In the genomic region with DNA sequence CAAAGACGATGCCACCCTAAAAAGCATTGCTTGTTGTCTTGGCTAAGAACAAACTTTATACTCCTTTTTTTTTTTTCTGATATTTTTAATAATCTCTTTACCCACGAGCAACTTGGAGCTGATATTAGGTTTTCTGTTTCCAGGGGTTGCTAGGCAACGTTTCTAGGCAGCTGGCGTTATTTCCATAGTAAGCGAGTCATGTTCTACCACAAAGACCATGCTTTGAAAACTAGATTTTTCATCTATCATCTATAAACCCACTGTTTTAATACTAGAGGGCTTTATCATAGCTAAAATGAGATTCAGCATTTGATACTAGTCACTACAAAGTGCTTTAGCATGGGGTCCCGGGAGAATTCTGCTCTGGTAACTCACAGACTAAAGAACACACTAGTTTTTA, we compare ENCODE assay signal across 18 mouse cellular contexts.
DNase-seq lines count a peak whose midpoint lies in the region; ATAC-seq lines count a peak whose summit lies in the region.
"Had no signal": no experiment of that assay in that cellular context is flagged by ENCODE, and none has a peak within 500 bp of the region (broad histone marks: within the 10 kb centered on the region; RNA-seq: fewer than 3 reads in every experiment).

No protein-coding gene starts in this region.

- no peaks in the 10 kb centered on the region for H3K9me3 ChIP-seq in embryonic facial prominence, embryonic 14.5 days (ENCODE audit: control insufficient read depth, low read length)
- no peaks in the 10 kb centered on the region for H3K9me3 ChIP-seq in embryonic facial prominence, embryonic 10.5 days
- H3K9me3 ChIP-seq: heart, embryonic 13.5 days; kidney, embryonic 15.5 days; limb, embryonic 13.5 days; stomach, embryonic 15.5 days had no signal

- no peak for ATAC-seq in embryonic facial prominence, embryonic 14.5 days (ENCODE audit: low read depth)
- ATAC-seq: intestine, embryonic 16.5 days had no signal

- no peaks in the 10 kb centered on the region for H3K27me3 ChIP-seq in embryonic facial prominence, embryonic 14.5 days (replicated peaks; ENCODE audit: control insufficient read depth, insufficient read depth, low read length)
- no peaks in the 10 kb centered on the region for H3K27me3 ChIP-seq in embryonic facial prominence, embryonic 10.5 days (replicated peaks; ENCODE audit: low read depth, poor library complexity, severe bottlenecking)
- H3K27me3 ChIP-seq: heart, embryonic 13.5 days; kidney, embryonic 15.5 days; limb, embryonic 13.5 days; stomach, embryonic 15.5 days had no signal

- peak; percentile 15 for DNase-seq in embryonic facial prominence, embryonic 14.5 days (ENCODE audit: low spot score)
- no peak for DNase-seq in embryonic facial prominence, embryonic 10.5 days (ENCODE audit: low spot score)
- peak; percentile 45 to 80 for DNase-seq in layer of hippocampus, adult 18-20 months (ENCODE audit: low spot score in 2 of 2)
- DNase-seq in layer of hippocampus, adult 9-10 months (ENCODE audit: low spot score) = no peak
- DNase-seq in right cerebral cortex, adult 18-20 months = peak; percentile 19
- DNase-seq in right cerebral cortex, postnatal 4 days = no peak
- peak; percentile 21 to 78 for DNase-seq in layer of hippocampus, postnatal 14 days (ENCODE audit: low spot score in 2 of 2)
- DNase-seq in kidney, postnatal 25 days = no peak
- DNase-seq: adrenal gland, adult 8-10 months; cerebellum, adult 18-20 months; heart, postnatal 4 days; lung, postnatal 14 days; thymus, adult 2 months had no signal

- H3K4me1 ChIP-seq in embryonic facial prominence, embryonic 14.5 days (ENCODE audit: control insufficient read depth, insufficient read depth, low read length) = 0 out of 2 replicates have a peak, but pooled peaks cover 3% of the 10 kb centered on the region
- H3K4me1 ChIP-seq in embryonic facial prominence, embryonic 10.5 days = peaks cover 4% of the 10 kb centered on the region; the same call in 1 of the 2 replicates
- H3K4me1 ChIP-seq: heart, embryonic 13.5 days; kidney, embryonic 15.5 days; limb, embryonic 13.5 days; stomach, embryonic 15.5 days had no signal

- no peak overlapping the region for H3K4me3 ChIP-seq in embryonic facial prominence, embryonic 14.5 days (ENCODE audit: low read depth, low read length)
- no peak overlapping the region for H3K4me3 ChIP-seq in embryonic facial prominence, embryonic 10.5 days
- H3K4me3 ChIP-seq: heart, embryonic 13.5 days; kidney, embryonic 15.5 days; limb, embryonic 13.5 days; stomach, embryonic 15.5 days had no signal

- no peak overlapping the region for H3K9ac ChIP-seq in embryonic facial prominence, embryonic 14.5 days (ENCODE audit: low read depth, low read length)
- H3K9ac ChIP-seq: heart, embryonic 13.5 days; kidney, embryonic 15.5 days; limb, embryonic 13.5 days; stomach, embryonic 15.5 days had no signal

- WGBS in embryonic facial prominence, embryonic 14.5 days = 72% methylated on average over 6 of the region's 6 CpGs
- 85% methylated on average over 6 of the region's 6 CpGs for WGBS in embryonic facial prominence, embryonic 10.5 days

- no peak overlapping the region for H3K27ac ChIP-seq in embryonic facial prominence, embryonic 14.5 days (replicated peaks; ENCODE audit: low read depth, low read length)
- no peak overlapping the region for H3K27ac ChIP-seq in embryonic facial prominence, embryonic 10.5 days (replicated peaks)
- H3K27ac ChIP-seq: heart, embryonic 13.5 days; kidney, embryonic 15.5 days; limb, embryonic 13.5 days; stomach, embryonic 15.5 days had no signal

- no peaks in the 10 kb centered on the region for H3K36me3 ChIP-seq in embryonic facial prominence, embryonic 14.5 days (ENCODE audit: control insufficient read depth, insufficient read depth, low read length)
- no peaks in the 10 kb centered on the region for H3K36me3 ChIP-seq in embryonic facial prominence, embryonic 10.5 days (replicated peaks)
- H3K36me3 ChIP-seq: heart, embryonic 13.5 days; kidney, embryonic 15.5 days; limb, embryonic 13.5 days; stomach, embryonic 15.5 days had no signal

- H3K4me2 ChIP-seq in embryonic facial prominence, embryonic 14.5 days (ENCODE audit: low read depth, low read length) = no peak overlapping the region
- H3K4me2 ChIP-seq: heart, embryonic 13.5 days; kidney, embryonic 15.5 days; limb, embryonic 13.5 days; stomach, embryonic 15.5 days had no signal

Comparison
In these comparisons a context has a peak if more than half of its experiments do, and no peak if none do; other contexts are left out.
1. DNase-seq: peak in embryonic facial prominence, embryonic 14.5 days (single experiment), layer of hippocampus, adult 18-20 months (2 of 2), right cerebral cortex, adult 18-20 months (single experiment) and layer of hippocampus, postnatal 14 days (2 of 2); none in embryonic facial prominence, embryonic 10.5 days (single experiment), layer of hippocampus, adult 9-10 months (single experiment), right cerebral cortex, postnatal 4 days (single experiment) and kidney, postnatal 25 days (0 of 2).